Mouse (Mus musculus) induced T-regulatory cell, adult 2 months (primary cell): Measurements from ENCODE around the gene Fam19a5.

Experiments used
- DNase-seq: peaks from one replicate; pipeline ENCODE4 v3.0.0-alpha.2; 2012; ENCODE audit warnings: low read depth

The Fam19a5 gene

DNA sequence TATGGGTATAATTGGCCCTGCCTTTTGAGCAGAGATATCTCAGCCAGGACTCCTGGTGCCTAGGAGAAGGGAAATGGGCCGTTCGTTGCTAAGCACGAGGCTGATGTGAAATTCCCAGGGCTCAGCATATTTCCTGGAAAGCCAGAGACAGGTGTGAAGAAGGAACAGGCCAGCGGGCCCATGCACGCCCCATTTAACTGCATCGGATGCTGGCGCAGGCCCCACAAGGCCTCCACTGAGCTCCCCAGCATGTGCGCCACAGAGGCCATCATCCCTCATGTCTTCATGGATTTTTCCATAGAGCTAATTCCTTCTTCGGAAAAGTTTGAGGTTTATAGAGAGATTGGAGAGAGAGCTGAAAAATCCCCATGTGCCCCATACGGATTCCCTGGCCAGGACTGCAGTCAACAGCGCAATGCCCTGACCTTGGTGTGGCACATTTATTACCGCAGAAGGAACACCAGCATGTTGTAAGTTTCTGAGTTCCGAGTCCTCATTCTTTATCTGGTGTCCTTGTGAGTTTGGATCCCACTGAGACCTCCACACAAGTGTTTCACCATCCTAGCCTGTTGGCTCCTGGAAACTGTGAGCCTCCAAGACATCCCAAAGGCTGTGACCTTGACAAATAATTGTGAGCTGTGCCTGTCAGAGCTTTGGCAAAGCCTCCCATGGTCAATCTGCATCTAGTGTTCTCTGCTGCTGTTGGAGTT is 122.1 kb downstream of the Fam19a5 start:
- no peak for DNase-seq

DNA sequence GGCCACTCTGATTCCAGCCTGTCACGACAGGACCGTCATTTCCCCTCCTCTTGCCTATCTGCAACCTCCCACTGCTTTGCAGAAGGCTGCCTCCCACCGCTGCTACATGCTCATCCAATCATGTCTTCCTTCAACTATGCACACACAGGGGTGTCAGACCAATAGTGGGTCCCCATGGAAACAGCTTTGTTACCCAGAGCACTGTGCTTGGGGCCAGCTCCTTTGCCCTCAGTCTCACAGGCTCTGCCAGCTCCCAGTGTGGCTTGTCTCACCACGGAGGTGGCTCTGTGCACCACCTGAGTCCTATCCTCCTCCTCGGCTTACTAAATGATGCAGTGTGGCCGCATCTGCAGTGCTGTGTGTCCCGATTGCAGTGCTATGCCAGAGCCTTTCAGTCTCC is 123.3 kb downstream of the Fam19a5 start:
- no peak for DNase-seq

DNA sequence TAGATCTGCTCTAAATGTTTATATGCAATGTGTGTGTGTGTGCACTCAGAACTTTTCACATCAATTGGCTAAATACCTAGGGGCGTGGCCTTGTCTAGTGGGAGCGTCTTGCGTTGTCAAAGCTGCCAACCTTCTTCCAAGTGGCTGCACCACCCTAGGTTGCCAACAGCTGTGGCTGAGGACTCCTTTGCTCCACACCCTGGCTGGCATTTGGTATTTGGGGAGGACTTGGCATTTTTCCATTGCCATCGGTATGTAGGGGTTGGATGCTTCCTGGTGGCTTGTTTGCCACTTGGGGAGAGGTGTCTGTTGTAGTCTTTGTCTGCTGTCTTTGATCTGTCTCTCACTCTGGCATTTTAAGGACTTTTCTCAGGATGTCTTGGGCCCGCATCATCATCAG is 124.0 kb downstream of the Fam19a5 start:
- no peak for DNase-seq

DNA sequence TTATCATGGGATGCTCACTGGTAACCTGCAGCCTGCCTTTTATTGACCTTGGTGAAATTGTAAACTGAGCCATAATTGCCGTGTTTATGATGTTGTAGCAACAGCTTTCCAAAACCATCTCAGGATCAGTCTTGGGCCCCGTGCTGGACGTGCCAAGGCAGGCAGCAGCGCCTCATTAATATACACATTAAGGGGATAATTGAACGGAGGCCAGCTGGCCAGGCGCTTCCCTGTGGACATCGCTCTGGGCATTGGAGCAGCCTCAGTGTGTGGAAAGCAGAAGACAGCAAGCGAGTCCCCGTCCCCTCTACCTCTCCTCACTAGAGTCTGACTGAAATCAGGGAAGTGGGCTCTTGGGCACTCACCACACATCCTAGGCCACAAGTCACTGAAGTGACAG is 127.8 kb downstream of the Fam19a5 start:
- no peak for DNase-seq

DNA sequence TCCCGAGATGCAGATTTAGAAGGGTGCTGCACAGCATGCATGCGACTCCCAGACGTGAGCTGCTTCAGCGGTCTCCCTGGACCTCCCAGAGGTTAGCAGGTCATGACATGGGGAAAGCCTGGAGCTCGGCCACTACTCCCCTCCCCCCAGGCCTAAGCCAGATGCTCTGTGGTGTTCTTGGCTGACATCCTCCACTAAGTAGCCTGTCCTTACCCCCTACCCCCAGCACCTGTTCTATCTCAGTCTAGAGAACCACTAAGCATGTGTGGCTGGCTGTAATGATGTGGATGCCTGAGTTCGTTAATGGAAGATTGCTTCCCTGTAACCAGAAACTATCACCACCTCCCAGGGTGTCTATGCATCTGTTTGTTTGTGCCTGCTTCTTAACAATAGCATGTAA is 134.6 kb downstream of the Fam19a5 start:
- no peak for DNase-seq

DNA sequence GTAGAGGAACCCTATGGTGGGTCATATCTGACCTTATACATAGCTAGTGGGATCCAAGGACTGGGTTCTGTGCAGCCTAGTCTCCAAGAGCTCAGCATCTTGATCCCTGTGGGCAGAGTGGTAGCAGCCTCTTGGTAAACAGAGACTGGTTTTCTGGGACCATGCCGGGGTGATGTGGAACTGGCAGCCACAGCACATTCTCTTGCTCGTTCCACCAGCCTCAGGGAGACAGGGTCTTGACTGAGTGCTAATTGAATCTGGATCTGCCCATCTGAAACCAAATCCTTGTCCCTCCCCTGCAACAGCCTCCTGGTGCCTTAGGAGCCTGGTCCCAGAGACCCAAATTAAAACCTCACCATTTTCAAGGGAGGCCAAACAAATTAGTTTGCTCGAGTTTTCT is 138.3 kb downstream of the Fam19a5 start:
- DNase-seq = no peak

DNA sequence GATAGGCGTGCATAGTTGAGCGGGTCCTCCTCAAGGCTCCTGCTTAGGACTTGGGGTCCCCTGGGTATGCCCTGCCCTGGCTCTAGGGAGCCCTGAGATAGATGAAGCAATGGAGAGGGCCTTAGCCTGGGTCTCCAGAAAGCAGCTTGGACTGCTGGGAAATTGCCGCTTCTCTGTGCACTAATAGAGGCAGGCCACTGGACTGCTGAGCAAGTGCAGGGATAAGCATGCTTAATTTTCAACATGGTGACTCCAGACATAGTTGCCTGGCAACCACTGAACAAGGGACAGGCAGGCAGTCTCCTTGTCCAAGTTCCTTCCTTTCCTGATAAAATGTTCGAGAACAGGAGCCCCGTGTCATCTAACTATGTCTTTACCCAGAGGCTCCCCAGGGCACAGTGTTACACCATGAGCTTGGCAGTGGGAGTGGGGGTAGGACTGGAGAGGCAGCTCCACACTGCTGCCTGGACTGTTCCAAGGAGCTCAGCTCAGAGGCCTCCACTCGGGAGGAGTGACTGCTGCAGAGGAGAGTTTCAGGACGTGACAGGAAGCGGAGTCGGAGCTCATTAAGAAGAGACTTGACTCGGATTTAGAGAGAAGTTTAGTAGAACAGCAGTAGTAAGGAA is 142.4 kb downstream of the Fam19a5 start:
- DNase-seq = no peak

DNA sequence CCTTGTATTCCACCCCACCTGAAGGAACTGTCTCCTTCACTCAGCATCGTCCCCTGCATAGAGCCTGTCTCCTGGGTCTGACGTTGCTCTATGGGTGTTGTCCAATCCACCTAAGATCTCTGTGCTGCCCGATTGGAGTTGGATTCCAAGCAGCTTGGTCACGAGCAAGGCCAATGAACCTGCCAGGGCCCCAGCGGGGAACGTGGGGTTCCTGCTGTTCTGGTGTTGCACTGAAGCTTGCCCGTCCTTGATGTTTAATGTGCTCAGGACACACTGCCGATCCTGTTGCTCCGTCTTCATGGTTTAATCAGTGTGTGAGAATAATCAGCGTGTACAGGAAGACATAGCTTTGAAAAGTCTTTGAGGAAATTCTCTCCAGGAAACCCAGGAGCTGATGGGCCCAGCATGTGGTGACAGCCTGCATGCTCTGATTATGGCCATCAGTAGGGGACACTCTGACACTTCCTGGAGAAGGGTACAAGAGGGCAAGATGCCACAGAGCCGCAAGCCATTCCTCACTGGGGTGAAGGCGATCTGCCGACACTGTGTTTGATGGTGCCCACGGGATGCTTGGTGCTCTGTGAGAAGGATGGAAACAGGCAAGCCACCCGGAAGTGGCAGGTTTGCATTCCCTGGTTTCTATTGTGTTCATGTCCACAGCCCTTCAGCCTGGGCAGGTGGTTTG is 147.3 kb downstream of the Fam19a5 start:
- DNase-seq = no peak

DNA sequence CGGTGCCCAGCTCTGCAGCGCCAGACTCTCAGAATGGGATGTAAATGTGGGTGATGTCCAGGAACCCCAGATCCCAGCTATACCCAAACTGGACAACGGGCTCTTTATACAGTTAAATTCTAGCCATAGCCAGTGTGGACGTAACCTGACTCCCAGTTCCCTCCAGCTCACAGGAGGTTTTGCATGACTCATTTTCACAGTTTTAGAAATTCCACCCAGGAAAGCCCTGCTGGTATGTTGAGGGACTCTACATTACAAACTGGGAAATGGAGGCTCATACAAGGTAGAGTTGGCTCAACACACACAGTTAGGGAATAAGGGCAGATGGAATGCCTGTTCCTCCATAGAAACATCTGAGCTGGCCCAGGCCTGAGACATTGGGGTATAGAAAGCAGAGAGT is 147.9 kb downstream of the Fam19a5 start:
- DNase-seq = no peak

DNA sequence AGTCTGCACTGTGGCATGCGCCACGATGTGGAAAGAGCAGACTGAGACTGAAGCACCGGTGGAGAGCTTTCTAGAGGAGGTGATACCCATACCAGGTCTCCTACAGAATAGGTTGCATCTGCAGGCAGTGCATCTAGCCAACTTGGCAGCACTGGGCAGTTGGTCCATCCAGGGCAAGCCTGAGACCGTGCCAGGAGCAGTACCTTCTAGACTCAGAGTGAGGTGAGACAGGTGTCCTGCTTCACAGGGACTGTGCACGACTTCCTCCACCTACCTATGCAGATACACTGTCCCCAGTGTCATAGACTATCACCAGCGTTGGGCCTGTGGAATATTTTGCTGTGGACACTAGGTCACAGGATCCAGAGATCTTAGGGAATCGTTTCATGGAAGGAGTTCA is 148.3 kb downstream of the Fam19a5 start:
- DNase-seq = no peak

DNA sequence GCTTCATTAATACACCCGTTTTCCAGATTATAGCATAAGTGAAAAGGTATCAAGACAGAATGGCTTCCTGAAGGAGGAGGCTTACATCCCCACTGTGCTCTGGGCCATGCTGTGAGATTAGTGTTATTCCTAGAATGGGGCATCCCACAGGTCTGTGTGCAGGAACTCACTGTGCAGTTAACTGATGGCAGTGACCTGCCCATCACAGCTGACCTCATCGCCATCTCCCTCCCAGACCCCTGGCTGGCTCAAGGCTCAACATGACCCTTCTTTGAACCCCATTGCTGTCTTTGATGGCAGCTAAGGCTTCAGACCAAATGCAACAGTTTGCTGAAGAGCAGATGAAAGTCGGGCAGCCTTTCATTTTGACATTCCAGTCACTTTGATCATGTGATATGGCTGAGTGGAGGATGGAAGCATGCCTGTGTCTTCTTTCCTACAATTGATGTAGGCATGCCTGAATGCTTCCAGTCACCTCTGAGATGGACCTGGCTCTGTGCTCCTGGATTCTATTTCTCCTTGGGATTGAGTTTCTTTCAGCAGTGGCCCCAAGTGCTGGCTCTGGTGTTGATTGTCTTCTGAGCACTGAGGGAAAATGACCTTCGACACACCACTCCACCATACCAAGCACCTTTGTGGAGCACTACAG is 148.9 kb downstream of the Fam19a5 start:
- no peak for DNase-seq

DNA sequence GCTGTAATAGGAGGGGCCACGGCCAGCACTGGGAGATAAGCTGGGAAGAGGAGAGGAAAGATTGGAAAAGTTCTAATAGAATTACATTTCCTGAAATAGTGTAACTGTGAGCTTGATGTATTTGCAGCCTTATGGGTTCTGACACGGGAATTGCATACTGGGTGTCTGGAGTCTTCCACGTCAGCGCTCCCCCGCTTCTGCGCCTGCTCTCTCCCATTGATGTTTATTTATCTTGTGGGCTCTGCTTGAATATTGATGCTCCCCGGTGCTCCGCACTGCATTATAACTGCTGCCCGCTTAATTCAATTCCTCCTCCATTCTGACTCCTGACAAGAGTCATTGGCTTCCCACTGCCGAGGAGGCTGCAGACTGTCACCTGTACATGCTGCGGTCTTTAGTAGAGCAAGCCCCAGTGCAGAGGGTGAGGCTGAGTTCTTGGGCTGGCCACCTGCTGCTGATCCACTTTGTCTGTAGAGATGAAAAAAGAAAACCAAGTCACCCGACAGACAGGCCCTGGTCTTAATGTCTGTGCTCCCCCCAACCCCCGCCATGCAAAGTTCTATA is 153.4 kb downstream of the Fam19a5 start:
- no peak for DNase-seq

DNA sequence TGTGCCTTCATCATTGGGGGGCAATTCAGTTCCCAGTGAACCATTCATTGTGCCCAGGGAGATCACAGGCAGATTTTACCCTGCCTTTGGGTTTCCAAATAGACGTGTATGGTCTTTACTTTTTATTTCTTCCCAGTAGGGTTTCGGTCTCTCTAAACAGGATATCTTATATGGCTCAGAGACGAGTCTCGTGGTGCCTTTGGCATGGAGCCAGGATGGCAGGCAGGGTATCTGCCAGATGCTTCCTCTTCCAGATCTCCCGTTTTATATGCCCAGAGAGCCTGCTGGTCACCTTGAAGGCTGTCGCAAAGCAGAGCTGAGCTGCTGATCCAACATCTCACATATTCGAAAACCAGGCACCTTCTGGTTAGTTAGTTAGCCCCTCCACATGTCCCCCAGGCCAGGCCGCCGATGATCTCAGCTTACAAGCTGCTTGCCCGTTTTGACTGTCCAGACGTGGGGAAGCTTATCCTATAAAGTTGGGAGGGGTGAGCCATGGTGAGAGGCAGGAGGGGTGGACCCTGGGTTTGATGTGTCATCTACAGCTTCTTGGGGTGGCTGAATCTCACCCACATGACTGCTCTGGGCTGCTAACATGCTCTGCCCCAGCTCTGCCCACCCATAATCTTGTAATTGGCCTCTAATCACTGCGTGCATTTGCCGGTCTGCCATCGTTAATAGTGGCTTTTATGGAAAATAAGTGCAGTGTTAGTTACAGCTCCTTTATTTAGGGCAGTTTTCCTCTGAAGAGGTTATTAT is 154.6 kb downstream of the Fam19a5 start:
- DNase-seq = no peak

DNA sequence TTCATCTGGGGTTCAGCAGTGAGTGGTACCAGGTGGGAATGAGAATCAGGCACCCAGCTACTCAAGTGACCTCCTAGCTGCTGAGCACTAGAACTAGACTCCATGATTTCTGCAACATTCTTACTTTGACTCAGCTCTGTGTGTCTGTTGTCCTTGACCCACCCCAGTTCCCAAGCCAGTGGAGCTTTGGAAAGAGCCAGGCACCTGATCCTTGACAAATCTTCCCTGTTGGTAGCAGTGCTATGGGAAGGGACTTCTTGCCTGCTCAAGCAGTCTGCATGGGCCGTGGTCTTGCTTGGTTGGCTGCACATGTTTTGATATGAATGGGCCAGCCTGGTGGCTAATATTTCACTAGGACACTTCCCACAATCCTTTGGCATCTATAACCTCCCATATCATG is 158.7 kb downstream of the Fam19a5 start:
- DNase-seq = no peak

DNA sequence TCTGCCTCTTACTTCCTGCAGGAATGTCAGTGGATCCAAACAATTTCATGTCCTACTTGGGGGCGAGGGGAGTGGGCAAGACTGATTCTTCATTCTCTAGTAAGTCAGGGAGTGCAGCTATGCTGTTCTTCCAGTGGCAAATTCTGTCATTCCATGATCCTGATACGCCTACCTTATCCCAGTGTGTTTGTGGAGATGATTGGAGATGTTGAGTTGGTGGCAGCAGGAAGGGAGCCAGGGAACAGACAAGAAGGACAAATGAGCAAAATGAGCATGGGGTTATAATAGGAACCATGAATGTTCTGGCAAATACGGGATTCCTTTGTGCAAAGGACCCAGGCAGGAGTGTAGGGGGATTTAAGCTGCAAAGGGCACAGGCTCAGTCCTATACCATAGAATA is 159.2 kb downstream of the Fam19a5 start:
- DNase-seq = no peak

DNA sequence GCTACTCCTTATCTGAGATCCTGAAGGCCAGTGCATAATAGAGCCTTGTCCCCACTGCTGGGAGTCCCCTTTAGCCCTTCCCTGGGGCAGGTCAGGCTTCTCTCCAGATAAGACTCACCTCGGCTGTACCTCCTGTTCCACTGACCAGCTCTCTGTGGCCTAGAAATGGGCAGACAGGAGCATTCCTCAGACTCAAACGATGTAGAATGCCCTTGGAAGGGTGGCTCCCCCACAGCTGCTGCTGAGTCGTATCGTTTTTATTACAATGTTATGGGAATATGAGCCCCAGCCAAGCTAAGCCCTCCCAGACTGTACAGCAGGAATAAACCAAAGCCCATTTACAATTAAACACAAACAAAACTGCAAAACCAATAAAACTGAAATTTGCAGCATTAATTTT is 167.7 kb downstream of the Fam19a5 start:
- DNase-seq = no peak

DNA sequence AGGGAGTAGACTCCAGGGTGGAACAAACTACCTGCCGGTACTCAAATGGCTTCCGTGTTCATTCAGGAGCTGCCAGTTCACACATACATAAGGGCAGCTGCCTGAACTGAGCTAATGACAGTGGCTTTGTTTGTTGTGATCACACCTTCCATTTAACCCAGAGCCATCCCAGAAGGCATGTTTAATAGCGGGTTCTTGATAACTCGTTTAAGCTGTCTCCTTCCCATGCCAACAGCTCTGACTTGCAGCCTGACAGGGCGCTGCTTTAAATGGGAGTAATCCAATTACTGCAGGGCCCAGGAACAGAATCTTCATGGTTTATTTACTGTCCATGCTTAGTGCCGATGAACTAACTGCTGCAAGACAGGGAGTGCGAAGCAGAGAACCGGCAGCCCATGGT is 168.1 kb downstream of the Fam19a5 start:
- DNase-seq = no peak

DNA sequence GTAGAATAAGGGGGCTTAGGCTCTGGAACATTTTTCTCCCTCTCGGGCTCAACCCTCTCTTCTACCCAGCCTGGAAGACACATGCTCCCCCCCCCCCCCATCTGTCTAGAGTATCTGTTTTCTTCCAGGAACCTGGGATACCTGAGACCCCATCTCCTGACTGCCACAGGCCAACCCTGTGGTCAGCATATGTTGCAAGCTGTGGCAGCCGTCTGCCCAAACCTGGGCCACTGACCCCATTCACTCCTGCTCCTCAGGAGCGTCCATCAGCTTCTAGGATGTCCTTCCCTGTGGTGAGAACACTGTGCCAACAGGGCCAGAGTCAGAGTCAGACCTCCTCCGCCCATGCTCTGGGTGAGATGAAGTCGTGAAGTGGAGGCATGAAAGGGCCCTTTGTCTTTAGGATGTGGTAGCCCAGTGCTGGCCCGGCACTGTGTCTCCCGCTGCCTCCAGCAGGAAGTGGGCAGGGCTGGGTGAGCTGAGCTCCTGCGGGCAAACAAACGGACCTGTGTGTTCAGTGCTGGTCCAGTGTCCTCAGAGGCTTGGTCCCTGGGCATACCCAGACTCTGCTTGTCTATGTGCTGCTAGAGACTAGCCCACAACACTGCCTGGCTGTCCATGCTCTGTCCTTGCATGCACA is 171.1 kb downstream of the Fam19a5 start:
- no peak for DNase-seq

DNA sequence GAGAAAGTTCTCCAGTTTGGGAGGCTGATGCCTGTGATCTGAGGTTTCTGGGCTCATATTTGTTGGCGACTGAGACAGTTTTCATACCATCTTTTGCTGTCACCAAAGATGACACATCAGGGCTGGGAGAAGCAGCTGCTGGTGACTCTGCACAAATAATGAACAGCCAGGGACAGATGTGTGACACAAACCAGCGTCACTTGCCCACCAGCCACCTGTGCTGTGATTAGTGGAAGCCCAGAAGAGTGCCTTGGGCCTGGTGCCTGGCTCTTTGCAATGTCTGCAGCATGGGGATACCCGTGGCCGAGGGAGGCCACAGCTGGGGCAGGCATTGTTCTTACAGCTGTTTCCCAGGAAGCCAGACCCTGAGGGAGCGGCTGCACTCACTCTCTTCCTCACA is 173.0 kb downstream of the Fam19a5 start:
- no peak for DNase-seq

DNA sequence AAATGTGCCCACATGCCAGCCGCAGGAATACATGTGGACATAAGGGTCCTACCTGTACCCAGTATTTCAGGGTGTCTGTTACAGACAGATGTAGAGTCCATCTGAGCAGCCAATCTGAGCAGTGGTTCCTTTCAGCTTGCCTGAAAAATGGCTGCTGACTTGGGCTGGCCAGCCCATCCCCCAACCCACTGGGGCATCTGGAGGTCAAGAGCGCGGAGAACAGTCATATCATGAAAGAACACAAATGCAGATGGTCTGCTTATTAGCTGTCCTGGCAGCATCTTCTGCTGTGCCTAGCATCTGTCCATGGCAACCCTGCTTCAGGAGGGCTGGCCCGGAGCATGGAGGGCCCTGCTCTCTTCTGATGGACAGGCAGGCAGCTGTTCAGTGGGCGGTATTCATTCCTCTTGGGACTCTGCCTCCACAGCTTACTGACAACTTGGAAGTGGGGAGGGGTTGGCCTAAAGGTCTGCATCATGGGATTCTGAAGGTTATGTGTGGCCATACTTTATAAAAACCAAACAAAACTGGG is 179.4 kb downstream of the Fam19a5 start:
- DNase-seq = no peak

DNA sequence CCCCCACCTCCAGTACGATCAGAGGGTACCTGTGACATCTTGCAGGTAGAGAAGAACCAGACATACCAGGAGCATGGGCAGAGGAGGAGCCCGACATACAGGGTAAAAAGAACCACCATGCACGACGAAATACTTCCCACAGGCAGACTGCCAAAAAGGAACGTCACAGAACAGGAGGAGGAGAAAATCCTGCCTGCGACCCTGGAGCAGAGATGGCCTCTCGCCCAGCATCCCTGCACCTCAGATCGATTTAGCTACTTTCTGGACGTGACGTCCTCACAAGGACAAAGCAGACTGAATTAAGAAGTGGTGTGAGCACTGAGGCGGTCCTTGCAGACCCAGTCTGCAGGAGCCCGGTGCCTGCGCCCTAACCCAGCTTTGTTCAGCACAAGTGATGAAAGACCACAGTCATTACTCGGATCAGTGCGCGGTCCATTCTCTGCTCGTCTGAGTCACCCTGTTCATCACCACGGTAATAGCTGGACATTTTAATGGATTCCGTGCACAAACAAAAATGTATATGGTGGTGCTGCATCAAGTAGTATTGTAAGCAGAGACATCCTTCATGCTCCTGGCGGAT is 182.6 kb downstream of the Fam19a5 start:
- no peak for DNase-seq
